Mouse (Mus musculus): ENCODE results near the gene Nexn. TPM values are rescaled to one million over a fixed set of nuclear protein-coding genes. Genes with fewer than 3 reads are reported as not detected.
A peak's percentile ranks its signal among the peaks of the same experiment; 100 is the strongest.
"Not testable (repeated sequence)": the region's sequence is repeated elsewhere in the genome, so short reads cannot be mapped to it uniquely, and the experiment has no call there.

Nexn gene
- polyA plus RNA-seq (2016; fragmentation: Nextera tagmentation; extraction: Ambion mirVana): 2.2 and 2.5 TPM in 2 replicates

DNA sequence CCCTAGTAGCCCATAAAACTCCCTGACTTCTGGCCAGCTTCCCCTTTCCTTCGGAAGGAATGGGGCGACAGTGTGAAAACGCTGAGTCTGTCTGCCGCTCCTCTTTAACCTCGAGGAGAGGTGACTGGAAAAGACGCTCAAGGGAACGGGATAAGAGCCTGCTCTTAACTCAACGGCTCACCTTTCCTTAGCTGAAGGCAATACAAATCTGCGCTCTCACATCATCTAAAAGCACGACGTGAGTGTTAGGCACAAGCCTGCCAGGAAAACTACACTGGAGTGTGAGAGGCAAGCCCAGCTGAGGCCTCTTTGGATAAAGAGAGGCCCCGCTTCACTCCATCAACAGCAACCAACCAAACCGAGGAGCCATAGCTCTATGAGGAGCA lies at the start of gene Nexn:
Nexn (minus strand) TSS at position 315 of the 386 bp plus-strand sequence.
- H3K36me3 ChIP-seq: no peaks in the 10 kb centered on the region
- peaks cover 33% of the 10 kb centered on the region for H3K4me1 ChIP-seq
- peak within 1 kb of the TSS; percentile 58 for H3K4me3 ChIP-seq
- H3K9ac ChIP-seq: peak within 1 kb of the TSS; percentile 61
- no peak for ATAC-seq
- peaks cover 79% of the 10 kb centered on the region for H3K27me3 ChIP-seq (replicated peaks)
- no peaks in the 10 kb centered on the region for H3K9me3 ChIP-seq (replicated peaks)
- peak within 1 kb of the TSS; percentile 84 for H3K4me2 ChIP-seq
- H3K27ac ChIP-seq: no peak within 1 kb of the TSS
- WGBS (ENCODE audit: insufficient replicate concordance): 13% methylated on average over 13 of the region's 13 CpGs

DNA sequence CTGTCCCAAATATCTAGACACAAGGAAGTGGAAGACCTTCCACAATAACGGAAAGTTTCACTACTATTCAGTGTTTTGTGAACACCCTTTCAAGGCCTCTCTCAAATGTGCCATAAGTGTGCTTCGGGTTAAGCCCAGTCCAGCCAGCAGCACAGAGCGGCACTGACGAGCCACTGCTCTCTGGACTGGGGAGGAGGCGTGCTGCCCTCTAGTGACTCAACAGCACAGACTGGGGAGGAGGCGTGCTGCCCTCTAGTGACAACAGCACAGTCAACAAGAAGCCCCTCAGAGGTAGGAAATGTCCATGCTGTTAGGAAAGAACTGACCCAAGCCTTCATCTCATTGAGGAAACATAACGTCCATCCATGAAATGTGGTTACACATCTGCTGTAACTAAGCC lies 49.5 kb upstream of the Nexn start:
- Histone ChIP-seq H3K4me3 (no peak overlapping the region), H3K9me3 (replicated peaks) (no peaks in the 10 kb centered on the region), H3K4me2 (no peak overlapping the region), H3K9ac (no peak overlapping the region), H3K4me1 (peaks cover 8% of the 10 kb centered on the region), H3K27me3 (replicated peaks) (no peaks in the 10 kb centered on the region), H3K27ac (no peak overlapping the region), H3K36me3 (peaks cover 23% of the 10 kb centered on the region)
- peak; percentile 82 for ATAC-seq
- whole genome bisulfite sequencing (ENCODE audit: insufficient replicate concordance): 14% methylated on average over 7 of the region's 7 CpGs

DNA sequence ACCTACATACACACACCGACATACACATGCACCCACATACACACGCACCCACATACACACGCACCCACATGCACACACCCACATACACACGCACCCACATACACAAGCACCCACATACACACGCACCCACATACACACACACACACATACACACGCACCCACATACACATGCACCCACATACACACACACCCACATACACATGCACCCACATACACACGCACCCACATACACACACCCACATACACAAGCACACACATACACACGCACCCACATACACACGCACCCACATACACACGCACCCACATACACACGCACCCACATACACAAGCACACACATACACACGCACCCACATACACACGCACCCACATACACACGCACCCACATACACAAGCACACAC lies 48.5 kb upstream of the Nexn start:
- Histone ChIP-seq H3K36me3 (peaks cover 24% of the 10 kb centered on the region), H3K4me1 (peaks cover 14% of the 10 kb centered on the region)
- H3K27ac ChIP-seq; ATAC-seq; H3K9ac ChIP-seq; H3K9me3 ChIP-seq (replicated peaks); H3K27me3 ChIP-seq (replicated peaks); H3K4me2 ChIP-seq; H3K4me3 ChIP-seq: not testable (repeated sequence)
- 72% methylated on average over 14 of the region's 14 CpGs for WGBS (ENCODE audit: insufficient replicate concordance)

DNA sequence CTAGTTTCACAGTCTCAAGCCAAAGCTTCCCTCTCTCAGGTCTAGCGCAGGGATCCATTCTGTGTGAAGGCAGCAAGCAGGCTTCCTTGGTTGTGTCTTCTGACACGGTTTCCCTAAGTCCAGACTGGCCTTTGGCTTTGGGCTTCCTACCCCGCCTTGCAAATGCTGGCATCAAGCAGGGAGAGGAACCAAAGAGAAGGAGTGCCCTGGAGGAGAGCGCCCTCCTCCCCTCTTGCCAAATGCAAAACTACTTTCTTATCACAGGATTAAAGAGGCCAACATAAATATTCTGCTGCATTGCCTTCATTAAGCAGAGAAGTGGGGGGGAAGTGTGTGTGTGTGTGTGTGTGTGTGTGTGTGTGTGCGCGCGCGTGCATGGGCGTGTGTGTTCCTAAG lies 43.1 kb upstream of the Nexn start:
- WGBS (ENCODE audit: insufficient replicate concordance): 82% methylated on average over 9 of the region's 9 CpGs
- Histone ChIP-seq H3K27ac (peak overlapping the region; percentile 27), H3K4me2 (no peak overlapping the region), H3K36me3 (peaks cover 36% of the 10 kb centered on the region), H3K9me3 (replicated peaks) (no peaks in the 10 kb centered on the region), H3K4me3 (no peak overlapping the region), H3K9ac (no peak overlapping the region), H3K27me3 (replicated peaks) (no peaks in the 10 kb centered on the region), H3K4me1 (peaks cover 19% of the 10 kb centered on the region)
- ATAC-seq: 0 out of 2 replicates have a peak, but pooled peaks have one; percentile 6

DNA sequence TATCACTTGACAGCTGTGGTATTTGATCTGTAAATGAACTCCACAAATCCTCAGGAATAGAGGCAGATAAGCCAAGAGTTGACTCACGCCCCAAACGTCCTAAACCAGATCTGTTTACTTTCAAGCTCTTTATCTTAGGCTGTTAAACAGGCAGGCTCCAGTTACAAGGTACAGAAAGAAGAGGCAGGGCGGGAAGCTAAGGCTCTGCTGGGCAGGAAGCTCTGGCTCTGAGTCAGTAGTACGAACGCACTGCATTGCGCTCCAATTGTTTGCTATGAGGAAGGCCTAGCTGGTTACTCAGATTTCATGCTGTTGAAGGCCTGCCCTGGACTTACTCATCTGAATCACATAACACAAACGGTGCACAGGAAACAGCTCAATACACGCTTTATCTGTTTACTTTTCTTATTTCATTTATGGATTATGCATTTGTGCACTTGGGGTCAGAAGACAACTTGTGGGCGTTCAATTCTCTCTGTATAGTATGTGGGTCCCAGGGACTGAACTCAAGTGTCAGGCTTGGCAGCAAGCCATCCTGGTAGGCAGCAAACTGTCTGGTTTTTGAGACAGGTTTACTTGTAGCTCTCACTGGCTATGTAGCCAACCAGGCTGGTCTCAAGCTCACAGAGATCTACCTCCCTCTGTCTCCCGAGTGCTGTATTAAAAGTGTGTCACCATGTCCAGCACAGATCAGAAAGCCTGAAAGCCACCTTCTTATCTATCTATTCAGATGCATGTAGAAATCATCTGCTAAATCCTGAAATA lies 42.5 kb upstream of the Nexn start:
- peak; percentile 76 for ATAC-seq
- H3K27me3 ChIP-seq (replicated peaks): no peaks in the 10 kb centered on the region
- peaks cover 36% of the 10 kb centered on the region for H3K36me3 ChIP-seq
- WGBS (ENCODE audit: insufficient replicate concordance): 42% methylated on average over 10 of the region's 10 CpGs
- H3K9ac ChIP-seq: 0 out of 2 replicates have a peak overlapping the region, but pooled peaks have one; percentile 4
- H3K4me2 ChIP-seq: no peak overlapping the region
- H3K9me3 ChIP-seq (replicated peaks): no peaks in the 10 kb centered on the region
- H3K27ac ChIP-seq: peak overlapping the region; percentile 27
- no peak overlapping the region for H3K4me3 ChIP-seq
- H3K4me1 ChIP-seq: peaks cover 19% of the 10 kb centered on the region

DNA sequence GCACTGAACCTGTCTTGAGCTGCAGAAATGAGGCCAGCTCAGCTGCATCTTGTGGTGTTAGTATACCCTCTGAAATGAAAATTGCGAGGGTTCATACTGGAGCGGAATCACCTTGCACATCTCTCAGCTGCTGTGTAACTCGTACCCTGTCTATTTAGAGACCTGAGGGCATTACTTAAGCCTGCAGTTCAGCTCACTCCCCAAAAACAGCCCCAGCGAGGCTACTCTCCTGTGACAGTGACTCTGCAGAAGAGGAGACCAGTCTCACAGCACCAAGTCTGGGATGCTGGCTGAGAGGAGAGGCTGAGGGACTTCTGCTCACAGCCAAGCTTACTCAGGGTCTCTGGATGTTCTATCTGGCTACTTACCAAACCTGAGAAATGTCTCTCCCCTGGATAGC lies 39.8 kb upstream of the Nexn start:
- 75% methylated on average over 4 of the region's 4 CpGs for WGBS (ENCODE audit: insufficient replicate concordance)
- Histone ChIP-seq H3K4me3 (no peak overlapping the region), H3K27ac (no peak overlapping the region), H3K4me1 (peaks cover 19% of the 10 kb centered on the region), H3K36me3 (peaks cover 35% of the 10 kb centered on the region), H3K27me3 (replicated peaks) (no peaks in the 10 kb centered on the region), H3K9me3 (replicated peaks) (no peaks in the 10 kb centered on the region), H3K9ac (no peak overlapping the region), H3K4me2 (no peak overlapping the region)
- ATAC-seq: no peak

DNA sequence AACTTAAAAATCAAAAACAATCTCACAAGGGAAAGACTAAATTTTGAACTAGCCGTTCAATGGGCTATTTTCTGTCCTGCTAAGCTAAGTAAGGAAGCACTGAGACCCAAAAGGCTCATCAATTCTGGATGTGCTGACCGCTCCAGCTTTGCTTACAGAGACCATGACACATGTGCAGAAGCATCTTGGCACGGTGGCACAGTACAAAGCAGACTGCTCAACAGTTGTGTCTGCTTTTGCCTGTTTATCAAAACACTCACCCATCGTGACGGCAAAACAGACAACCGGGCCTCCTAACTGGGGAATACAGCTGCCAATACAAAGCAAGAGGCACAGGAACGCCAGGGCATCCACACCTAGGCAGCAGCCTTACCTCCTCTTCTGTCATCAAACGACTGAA lies 38.9 kb upstream of the Nexn start:
- Histone ChIP-seq H3K9me3 (replicated peaks) (no peaks in the 10 kb centered on the region), H3K27ac (no peak overlapping the region), H3K4me3 (no peak overlapping the region), H3K36me3 (peaks cover 32% of the 10 kb centered on the region), H3K4me2 (no peak overlapping the region), H3K27me3 (replicated peaks) (no peaks in the 10 kb centered on the region), H3K9ac (no peak overlapping the region), H3K4me1 (peaks cover 17% of the 10 kb centered on the region)
- ATAC-seq: no peak
- 73% methylated on average over 8 of the region's 8 CpGs for WGBS (ENCODE audit: insufficient replicate concordance)

DNA sequence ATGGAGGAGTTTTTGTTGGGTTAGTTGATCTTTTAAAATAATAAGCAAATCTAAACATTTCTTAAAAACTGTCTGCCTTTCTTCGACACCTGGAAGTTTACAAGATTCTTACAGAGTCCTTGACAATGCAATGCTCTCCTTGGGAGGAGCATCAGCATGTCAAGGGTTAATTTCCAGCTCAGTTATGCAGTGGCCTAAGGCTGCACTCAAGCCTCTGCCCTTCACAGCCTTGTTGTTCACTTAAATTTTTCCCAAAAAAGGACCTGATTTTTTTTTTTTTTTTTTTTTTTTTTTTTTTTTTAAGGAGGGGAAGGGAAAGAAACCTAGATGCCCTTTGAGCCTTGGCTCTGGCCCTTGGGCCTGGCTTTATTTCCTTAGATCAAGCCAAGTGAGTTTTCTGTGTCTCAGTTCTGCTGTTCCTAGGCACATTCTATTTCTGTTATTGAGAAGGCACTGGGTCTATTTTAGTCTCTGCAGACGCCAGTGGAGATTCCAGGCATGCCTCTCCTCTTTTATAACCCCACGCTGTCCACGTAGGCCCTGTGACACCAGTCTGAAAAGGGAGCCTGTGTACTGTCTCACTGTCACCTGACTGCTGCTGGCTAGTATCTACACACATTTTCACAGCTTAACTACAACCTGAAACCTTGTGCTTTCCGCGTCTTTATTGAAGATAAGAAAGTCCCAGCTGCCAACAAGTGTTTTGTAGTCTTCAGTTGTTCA lies 38.1 kb upstream of the Nexn start:
- H3K27me3 ChIP-seq (replicated peaks): no peaks in the 10 kb centered on the region
- H3K4me1 ChIP-seq: peaks cover 9% of the 10 kb centered on the region
- peak overlapping the region; percentile 40 for H3K27ac ChIP-seq
- no peak overlapping the region for H3K4me2 ChIP-seq
- no peak overlapping the region for H3K4me3 ChIP-seq
- WGBS (ENCODE audit: insufficient replicate concordance): 68% methylated on average over 6 of the region's 6 CpGs
- ATAC-seq: no peak
- peaks cover 32% of the 10 kb centered on the region for H3K36me3 ChIP-seq
- no peak overlapping the region for H3K9ac ChIP-seq
- H3K9me3 ChIP-seq (replicated peaks): no peaks in the 10 kb centered on the region

DNA sequence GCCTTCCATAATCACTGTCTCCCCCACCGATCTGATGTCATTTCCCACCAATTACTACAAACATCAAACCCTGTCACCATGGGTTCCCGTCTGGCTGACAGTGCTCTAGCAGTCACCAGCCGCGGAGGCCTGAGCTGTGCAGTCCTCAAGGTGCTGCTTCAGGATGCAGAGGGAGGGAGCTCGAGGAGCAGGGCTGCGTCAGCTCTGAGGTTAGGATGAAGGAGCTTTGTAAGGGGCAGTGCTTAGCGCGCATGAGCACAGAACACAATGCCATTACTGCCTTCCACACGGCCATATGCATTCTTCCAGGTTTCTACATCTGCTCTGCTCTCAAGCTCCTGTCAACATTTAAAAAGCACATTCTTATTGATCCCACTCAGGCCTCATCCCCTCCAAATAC lies 36.8 kb upstream of the Nexn start:
- Histone ChIP-seq H3K4me2 (no peak overlapping the region), H3K27me3 (replicated peaks) (no peaks in the 10 kb centered on the region), H3K4me3 (no peak overlapping the region), H3K9me3 (replicated peaks) (no peaks in the 10 kb centered on the region), H3K27ac (no peak overlapping the region), H3K36me3 (peaks cover 32% of the 10 kb centered on the region), H3K4me1 (no peaks in the 10 kb centered on the region), H3K9ac (no peak overlapping the region)
- WGBS (ENCODE audit: insufficient replicate concordance): 75% methylated on average over 9 of the region's 9 CpGs
- ATAC-seq: no peak

DNA sequence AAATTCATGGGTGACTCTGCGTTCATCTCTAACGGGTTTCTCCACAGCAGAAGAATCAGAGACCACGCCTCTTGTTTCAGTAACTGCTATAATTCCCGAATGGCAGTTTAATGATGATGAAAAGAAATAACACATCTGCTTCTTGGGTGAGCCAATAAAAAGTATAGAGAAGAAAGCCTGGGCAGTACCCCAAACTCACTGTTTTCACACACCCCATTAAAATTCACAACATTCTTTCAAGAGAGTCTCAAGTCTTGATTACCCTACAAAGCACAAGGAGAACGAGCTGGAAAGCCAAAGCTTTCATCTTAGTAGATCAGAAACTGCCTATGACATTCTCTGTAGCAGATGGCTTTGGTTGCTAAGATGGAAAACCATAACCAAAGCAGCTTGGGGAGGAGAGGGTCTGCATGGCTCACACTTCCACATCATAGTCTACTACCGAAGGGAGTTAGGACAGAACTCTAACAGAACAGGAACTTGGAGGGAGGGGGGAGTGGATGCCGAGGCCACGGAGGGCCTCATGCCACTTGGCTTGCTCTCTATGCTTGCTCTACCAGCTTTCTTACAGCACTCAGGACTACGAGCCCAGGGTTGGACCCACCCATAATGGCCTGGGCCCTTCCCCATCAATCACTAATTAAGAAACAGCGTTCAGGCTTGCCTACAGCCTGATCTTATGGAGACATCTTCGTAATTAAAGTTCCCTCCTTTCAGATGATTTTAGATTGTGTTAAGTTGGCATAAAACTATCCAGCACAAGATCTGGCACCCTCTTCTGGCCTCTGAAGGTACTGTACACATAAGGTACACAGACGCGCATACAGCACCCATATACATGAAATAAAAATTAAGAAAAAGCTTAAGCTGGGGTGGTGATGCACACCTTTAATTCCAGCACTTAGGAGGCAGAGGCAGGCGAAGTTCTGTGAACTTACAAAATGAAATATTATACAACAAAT lies 34.5 kb upstream of the Nexn start:
- no peak overlapping the region for H3K4me3 ChIP-seq
- 83% methylated on average over 14 of the region's 14 CpGs for WGBS (ENCODE audit: insufficient replicate concordance)
- no peak overlapping the region for H3K4me2 ChIP-seq
- no peak overlapping the region for H3K27ac ChIP-seq
- no peaks in the 10 kb centered on the region for H3K9me3 ChIP-seq (replicated peaks)
- no peaks in the 10 kb centered on the region for H3K4me1 ChIP-seq
- ATAC-seq: no peak
- H3K36me3 ChIP-seq: peaks cover 49% of the 10 kb centered on the region
- no peaks in the 10 kb centered on the region for H3K27me3 ChIP-seq (replicated peaks)
- no peak overlapping the region for H3K9ac ChIP-seq

DNA sequence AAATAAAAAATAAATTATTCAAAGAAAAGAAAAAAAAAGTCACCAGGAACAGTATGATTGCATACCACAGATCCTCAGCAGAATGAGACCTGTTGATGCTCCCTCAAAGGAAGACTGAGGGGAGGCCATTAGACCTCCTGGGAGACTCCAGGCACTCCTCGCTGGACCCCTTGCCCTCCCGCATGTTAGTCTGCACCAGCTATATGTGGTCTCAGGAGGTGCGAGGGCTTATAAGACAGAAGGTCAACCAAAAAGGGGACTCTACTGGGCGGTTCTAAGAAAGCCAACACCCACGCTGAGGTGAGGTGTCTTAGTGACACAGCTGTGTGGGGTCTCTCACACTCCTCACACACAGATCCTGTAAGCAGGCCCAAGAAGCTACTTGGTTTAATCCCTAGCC lies 29.7 kb upstream of the Nexn start:
- H3K4me1 ChIP-seq: no peaks in the 10 kb centered on the region
- 91% methylated on average over 5 of the region's 5 CpGs for WGBS (ENCODE audit: insufficient replicate concordance)

More for the DNA sequence above, 29.7 kb upstream of the Nexn start:
- H3K27me3 ChIP-seq (replicated peaks): no peaks in the 10 kb centered on the region
- ATAC-seq: no peak
- H3K4me2 ChIP-seq: no peak overlapping the region
- no peaks in the 10 kb centered on the region for H3K9me3 ChIP-seq (replicated peaks)
- no peak overlapping the region for H3K4me3 ChIP-seq
- H3K27ac ChIP-seq: no peak overlapping the region
- no peak overlapping the region for H3K9ac ChIP-seq
- H3K36me3 ChIP-seq: peaks cover 42% of the 10 kb centered on the region

Measured in liver, embryonic 12.5 days (tissue).